Mouse (Mus musculus): ENCODE results near the gene Olfr561. TPM values are rescaled to one million over a fixed set of nuclear protein-coding genes. Genes with fewer than 3 reads are reported as not detected.

The Olfr561 gene
- 0.05 TPM in 1 of 2 replicates, not detected in the other for polyA plus RNA-seq (2012; rRNA removed)

DNA sequence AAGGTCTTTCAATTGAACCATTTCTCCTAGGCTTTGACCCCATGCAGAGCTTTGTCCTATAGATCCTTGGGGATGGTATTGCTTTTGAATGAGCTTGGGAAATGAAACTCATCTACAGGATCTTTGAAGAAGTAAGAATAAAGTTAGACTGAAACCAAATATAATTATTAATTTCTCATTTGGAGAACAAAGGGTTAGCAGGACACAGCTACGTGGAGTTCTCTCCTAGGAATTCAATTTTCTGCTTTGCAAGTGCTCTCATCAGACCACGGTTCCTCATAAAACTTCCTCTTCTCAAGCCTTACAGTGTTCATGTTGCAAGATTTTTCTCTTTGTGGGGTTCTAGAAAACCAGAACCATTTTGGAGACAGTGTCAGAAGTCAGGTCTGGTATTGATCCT is at the start of gene Olfr561:
Gene Olfr561 (plus strand): TSS at position 301 of the 400 bp plus-strand sequence.

DNA sequence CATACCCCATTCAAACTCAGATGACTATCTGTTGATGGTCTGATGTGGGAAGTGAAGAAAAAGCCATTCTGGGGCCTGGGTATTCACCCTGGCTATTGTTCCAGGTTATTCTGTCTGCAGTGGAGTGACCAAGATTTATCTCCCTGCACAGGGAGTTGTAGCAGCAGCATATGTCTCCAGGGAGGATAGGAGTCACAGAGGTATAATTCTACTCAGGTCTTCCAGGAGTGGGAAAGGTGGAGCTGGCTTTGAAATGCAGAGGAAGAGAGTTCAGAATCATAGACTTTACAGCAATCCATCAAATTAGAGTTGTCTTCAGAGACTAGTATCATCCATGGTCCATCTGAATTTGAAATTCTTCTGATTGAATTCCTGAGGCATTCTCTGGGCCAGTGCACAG is 43.6 kb upstream of the Olfr561 start, which contains the start of gene Olfr559:
Gene Olfr559 (minus strand): TSS at position 101 of the 400 bp plus-strand sequence.

DNA sequence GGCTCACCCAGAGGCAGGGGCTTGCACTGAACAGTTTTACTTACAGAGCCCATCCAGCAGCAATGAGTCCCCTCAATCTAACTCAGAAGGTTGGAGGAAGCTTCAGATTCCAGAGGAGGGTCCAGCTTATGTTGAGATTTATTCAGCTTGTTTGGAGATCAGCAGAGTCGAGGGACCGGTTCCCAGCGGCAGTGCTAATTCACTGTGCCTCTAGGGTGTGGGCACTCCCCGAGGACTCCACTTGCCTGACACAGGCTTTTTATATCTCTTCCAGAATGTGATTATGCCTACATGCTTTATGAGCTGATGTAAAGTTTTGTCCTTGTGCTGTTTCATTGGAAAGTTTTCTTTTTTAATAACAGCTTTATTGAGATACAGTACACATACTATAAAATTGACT is 11.8 kb upstream of the Olfr561 start, which contains the start of the genes Olfr560 and Olfr78:
Gene Olfr560 (minus strand): TSS at position 101 of the 400 bp plus-strand sequence.
Gene Olfr78 (minus strand): TSS at position 206 of the 400 bp plus-strand sequence.

DNA sequence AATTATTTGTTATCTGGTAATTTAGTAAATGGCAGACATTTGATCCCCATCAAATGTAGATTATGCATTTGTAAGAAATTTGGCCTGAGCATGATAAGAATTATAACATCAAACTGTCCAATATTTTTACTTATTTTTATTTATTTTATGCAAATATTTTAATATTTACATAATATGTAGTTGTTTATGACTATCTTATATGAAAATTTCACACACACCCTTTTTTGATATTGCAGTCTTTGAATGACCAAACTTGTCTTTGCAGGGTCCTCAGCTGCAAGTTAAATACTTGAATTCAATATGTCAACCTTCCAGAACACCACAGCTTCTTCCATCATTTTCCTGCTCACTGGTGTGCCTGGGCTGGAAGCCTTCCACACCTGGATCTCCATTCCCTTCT is 32.2 kb downstream of the Olfr561 start, which contains the start of gene Olfr564:
Gene Olfr564 (plus strand): TSS at position 301 of the 400 bp plus-strand sequence.

Other genes with a start within 250 kb of the Olfr561 start
- not detected in 2 replicates for gene Olfr547, start 236.5 kb upstream of the Olfr561 start, polyA plus RNA-seq (2012; rRNA removed)
- 0.01 TPM in 1 of 2 replicates, not detected in the other for gene Olfr548-ps1, start 230.3 kb upstream of the Olfr561 start, polyA plus RNA-seq (2012; rRNA removed)
- gene Olfr549, start 221.4 kb upstream of the Olfr561 start, polyA plus RNA-seq (2012; rRNA removed) = not detected in 2 replicates
- gene Trim21, start 205.7 kb upstream of the Olfr561 start, polyA plus RNA-seq (2012; rRNA removed) = 4.2 and 5.1 TPM in 2 replicates
- not detected in 2 replicates for gene Olfr550, start 199.8 kb upstream of the Olfr561 start, polyA plus RNA-seq (2012; rRNA removed)
- not detected in 2 replicates for gene Olfr551, start 179.3 kb upstream of the Olfr561 start, polyA plus RNA-seq (2012; rRNA removed)
- not detected in 2 replicates for gene Olfr552, start 173.5 kb upstream of the Olfr561 start, polyA plus RNA-seq (2012; rRNA removed)
- gene Olfr553, start 153.0 kb upstream of the Olfr561 start, polyA plus RNA-seq (2012; rRNA removed) = not detected in 2 replicates
- not detected in 2 replicates for gene Olfr554, start 132.8 kb upstream of the Olfr561 start, polyA plus RNA-seq (2012; rRNA removed)
- not detected in 2 replicates for gene Olfr555, start 112.4 kb upstream of the Olfr561 start, polyA plus RNA-seq (2012; rRNA removed)
- not detected in 2 replicates for gene Olfr556, start 106.3 kb upstream of the Olfr561 start, polyA plus RNA-seq (2012; rRNA removed)
- 20.2 and 24.8 TPM in 2 replicates for gene Trim68, start 83.9 kb upstream of the Olfr561 start, polyA plus RNA-seq (2012; rRNA removed)
- 0.06 TPM in 1 of 2 replicates, not detected in the other for gene Olfr557, start 75.3 kb upstream of the Olfr561 start, polyA plus RNA-seq (2012; rRNA removed)
- 0.04 and 0.21 TPM in 2 replicates for gene Olfr558, start 69.0 kb upstream of the Olfr561 start, polyA plus RNA-seq (2012; rRNA removed)
- not detected in 2 replicates for gene Olfr33, start 52.2 kb upstream of the Olfr561 start, polyA plus RNA-seq (2012; rRNA removed)
- not detected in 2 replicates for gene Olfr559, start 43.7 kb upstream of the Olfr561 start, polyA plus RNA-seq (2012; rRNA removed)
- gene Olfr560, start 11.9 kb upstream of the Olfr561 start, polyA plus RNA-seq (2012; rRNA removed) = not detected in 2 replicates
- 0.06 and 0.15 TPM in 2 replicates for gene Olfr78, start 11.8 kb upstream of the Olfr561 start, polyA plus RNA-seq (2012; rRNA removed)
- not detected in 2 replicates for gene Olfr564, start 32.3 kb downstream of the Olfr561 start, polyA plus RNA-seq (2012; rRNA removed)
- gene Olfr566, start 87.5 kb downstream of the Olfr561 start, polyA plus RNA-seq (2012; rRNA removed) = not detected in 2 replicates
- not detected in 2 replicates for gene Olfr568, start 105.9 kb downstream of the Olfr561 start, polyA plus RNA-seq (2012; rRNA removed)
- gene Olfr569, start 119.7 kb downstream of the Olfr561 start, polyA plus RNA-seq (2012; rRNA removed) = not detected in 2 replicates
- gene Olfr570, start 123.4 kb downstream of the Olfr561 start, polyA plus RNA-seq (2012; rRNA removed) = not detected in 2 replicates
- 0.05 and 0.11 TPM in 2 replicates for gene Olfr571, start 146.3 kb downstream of the Olfr561 start, polyA plus RNA-seq (2012; rRNA removed)
- gene Olfr572, start 153.2 kb downstream of the Olfr561 start, polyA plus RNA-seq (2012; rRNA removed) = not detected in 2 replicates
- gene Olfr573-ps1, start 171.4 kb downstream of the Olfr561 start, polyA plus RNA-seq (2012; rRNA removed) = not detected in 2 replicates
- gene Olfr574, start 177.2 kb downstream of the Olfr561 start, polyA plus RNA-seq (2012; rRNA removed) = not detected in 2 replicates
- not detected in 2 replicates for gene Olfr575, start 187.6 kb downstream of the Olfr561 start, polyA plus RNA-seq (2012; rRNA removed)
- gene Olfr576, start 191.4 kb downstream of the Olfr561 start, polyA plus RNA-seq (2012; rRNA removed) = not detected in 2 replicates
- gene Olfr577, start 204.7 kb downstream of the Olfr561 start, polyA plus RNA-seq (2012; rRNA removed) = not detected in 2 replicates
- not detected in 2 replicates for gene Olfr578, start 218.1 kb downstream of the Olfr561 start, polyA plus RNA-seq (2012; rRNA removed)

Data from central nervous system, embryonic 11.5 days (tissue).